Mouse (Mus musculus) thymus, postnatal 14 days (tissue): ENCODE data around the gene Clk3.

Source experiments
- DNase-seq: peaks from one replicate; pipeline ENCODE4 v3.0.0; 2021

Clk3 gene

GRCm38 (mm10) chr9:57722371-57722770 lies 43.3 kb downstream of the Clk3 start:
- DNase-seq: no peak

DNA sequence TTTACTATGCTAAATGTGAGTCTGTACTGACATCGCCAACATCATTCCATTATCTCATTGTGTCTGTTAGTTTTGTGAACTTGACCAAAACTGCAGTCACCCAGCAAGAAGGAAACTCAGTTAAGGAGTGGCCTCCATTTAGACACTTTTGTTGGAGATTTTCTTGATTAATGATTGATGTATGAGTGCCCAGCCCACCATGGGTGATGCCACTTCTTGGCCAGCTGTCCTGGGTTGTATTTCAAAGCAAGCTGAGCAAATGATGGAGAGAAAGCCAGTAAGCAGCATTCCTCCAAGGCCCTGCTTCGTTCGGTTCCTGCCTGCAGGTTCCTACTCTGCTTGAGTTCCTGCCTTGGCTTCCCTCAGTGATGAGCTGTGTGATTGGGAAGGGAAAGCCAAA lies 44.9 kb downstream of the Clk3 start:
- DNase-seq: no peak

DNA sequence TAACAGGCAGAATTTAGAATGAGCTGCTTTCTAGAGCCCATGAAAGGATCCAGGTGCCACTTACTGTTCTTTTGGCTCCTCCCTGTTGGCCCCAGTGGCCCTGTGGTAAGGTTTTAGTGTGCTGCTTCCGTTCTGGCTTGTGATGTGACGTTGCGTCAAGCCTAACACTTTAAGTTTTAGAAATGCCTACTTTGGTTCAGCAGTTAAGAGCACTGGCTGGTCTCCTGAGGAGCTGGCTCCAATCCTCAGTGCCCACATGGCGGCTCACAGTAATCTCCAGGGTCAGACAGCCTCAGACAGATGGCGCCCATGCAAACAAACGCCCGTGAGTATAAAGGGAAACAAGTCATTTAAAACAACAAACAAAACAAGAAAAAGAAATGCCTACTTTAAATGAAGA lies 47.3 kb downstream of the Clk3 start:
- no peak for DNase-seq

- DNase-seq: no peak
These were observed 53.5 kb downstream of the Clk3 start for GRCm38 (mm10) chr9:57712194-57712593.

GRCm38 (mm10) chr9:57710214-57710613 lies 55.4 kb downstream of the Clk3 start:
- DNase-seq: peak; percentile 34

GRCm38 (mm10) chr9:57708720-57709274 lies 56.9 kb downstream of the Clk3 start:
- peak; percentile 66 for DNase-seq

- peak; percentile 94 for DNase-seq
These were observed 57.5 kb downstream of the Clk3 start, which contains the start of gene Edc3 for GRCm38 (mm10) chr9:57708068-57708719. Edc3 (plus strand) TSS chr9:57708540.

DNA sequence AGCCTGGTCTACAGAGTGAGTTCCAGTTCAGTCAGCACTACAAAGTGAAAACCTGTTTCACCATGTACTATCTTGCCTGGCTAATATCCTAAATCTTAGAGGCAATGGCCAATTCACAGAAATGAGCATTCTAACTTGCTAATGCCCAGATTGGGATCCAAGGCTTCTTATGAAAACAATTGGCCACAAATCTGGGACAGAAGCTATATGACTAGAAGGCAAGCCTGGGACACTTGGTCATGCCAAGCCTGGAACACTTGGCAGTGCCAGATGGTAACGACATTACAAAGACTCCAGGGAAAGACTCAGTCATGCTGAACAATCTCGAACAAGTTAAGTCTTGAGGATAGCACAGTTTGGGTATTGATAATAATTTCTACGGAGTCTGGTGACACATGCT lies 59.2 kb downstream of the Clk3 start:
- no peak for DNase-seq
